Mouse (Mus musculus): Measurements from ENCODE around the gene Tssk1. TPM values are rescaled to one million over a fixed set of nuclear protein-coding genes. Genes with fewer than 3 reads are reported as not detected.

Gene Tssk1
- not detected for polyA plus RNA-seq (2017; shearing (Covaris generic))

GRCm38 (mm10) chr16:17893923-17894322, at the start of gene Tssk1:
Gene Tssk1, plus strand, starts transcription at chr16:17894223.

GRCm38 (mm10) chr16:17891567-17891959, 2.5 kb upstream of the Tssk1 start, which contains the start of gene Gm20518:
Gene Gm20518, minus strand, starts transcription at chr16:17891671.

DNA sequence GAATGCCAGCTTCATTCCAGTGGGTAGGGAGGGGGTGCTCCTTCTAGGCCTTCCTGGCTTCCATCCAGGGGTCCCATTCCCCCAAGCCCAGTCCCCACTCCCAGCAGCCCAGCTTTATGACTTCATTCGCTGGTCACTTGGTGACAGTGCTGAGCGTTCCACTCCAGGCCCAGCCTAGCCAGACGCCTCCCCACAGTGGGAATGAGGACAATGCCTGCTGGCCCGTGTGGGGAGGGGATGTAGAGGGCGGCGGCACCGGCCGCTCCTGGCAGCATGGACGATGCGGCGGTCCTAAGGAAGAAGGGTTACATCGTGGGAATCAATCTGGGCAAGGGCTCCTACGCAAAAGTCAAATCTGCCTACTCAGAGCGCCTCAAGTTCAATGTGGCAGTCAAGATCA, 4.4 kb downstream of the Tssk1 start, which contains the start of the genes Dgcr2 and Tssk2:
TSS of gene Dgcr2 (minus strand) at position 101 of the 400 bp plus-strand sequence.
TSS of gene Tssk2 (plus strand) at position 176 of the 400 bp plus-strand sequence.

DNA sequence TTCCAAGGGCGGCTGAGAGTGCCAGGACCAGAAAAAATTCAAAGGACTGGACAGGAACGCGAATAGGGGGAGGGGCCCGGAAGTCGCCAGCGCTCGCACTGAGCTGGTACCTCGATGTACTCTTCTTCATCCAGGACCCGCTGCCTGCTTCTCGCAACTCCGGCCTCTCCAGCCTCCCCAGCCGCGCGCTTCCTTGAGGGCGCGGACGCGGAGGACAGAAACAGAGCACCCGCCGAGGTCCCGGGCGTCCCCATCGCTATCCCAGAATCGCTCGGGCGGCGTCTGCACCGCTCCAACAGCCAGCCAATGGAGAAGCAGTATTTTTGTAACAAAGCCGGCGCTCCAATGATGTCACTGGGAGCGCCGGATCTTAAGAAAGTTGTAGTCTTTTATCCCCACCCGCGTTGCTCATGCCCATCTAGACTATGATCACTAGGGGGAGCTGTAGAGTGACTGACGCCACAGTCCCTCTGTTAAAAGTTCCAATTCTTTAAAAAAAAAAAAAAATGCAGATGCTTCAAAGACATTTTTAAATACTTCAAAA, 17.1 kb downstream of the Tssk1 start, which contains the start of gene Ess2:
TSS of gene Ess2 (minus strand) at position 297 of the 544 bp plus-strand sequence.

GRCm38 (mm10) chr16:17914307-17915249, 20.6 kb downstream of the Tssk1 start, which contains the start of gene Gsc2:
Gene Gsc2, minus strand, starts transcription at chr16:17915059.

DNA sequence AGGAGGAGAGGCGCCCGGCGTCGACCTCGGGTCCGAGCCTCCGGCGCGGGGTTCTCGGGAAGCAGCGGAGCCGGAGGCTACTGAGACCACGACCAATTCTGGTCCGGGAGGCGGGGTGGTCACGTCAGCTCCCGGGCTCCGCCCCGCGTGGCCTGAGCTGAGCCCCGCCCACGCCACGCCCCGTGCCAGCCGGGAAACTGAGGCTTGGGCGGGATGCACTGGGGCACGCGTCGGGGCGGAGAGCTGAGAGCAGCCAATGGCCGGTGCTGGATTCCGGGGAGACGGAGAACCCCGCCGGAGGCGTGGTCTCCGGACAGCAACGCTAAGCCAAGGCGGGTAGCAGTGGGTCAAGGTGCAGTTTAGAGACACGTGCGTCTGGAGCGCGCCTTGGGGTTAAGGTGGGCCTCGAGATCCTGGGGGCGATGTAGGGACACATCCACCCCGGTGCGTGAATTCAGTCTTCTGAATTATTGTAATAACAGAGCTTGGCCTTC, 34.1 kb downstream of the Tssk1 start, which contains the start of gene Slc25a1:
TSS of gene Slc25a1 (minus strand) at position 133 of the 494 bp plus-strand sequence.

Other genes with a start within 250 kb of the Tssk1 start
- 0.53 TPM for gene Ccdc74a, start 247.8 kb upstream of the Tssk1 start, polyA plus RNA-seq (2017; shearing (Covaris generic))
- gene Med15, start 161.3 kb upstream of the Tssk1 start, polyA plus RNA-seq (2017; shearing (Covaris generic)) = 153 TPM
- gene Klhl22, start 134.6 kb upstream of the Tssk1 start, polyA plus RNA-seq (2017; shearing (Covaris generic)) = 19.5 TPM
- not detected for gene Scarf2, start 96.9 kb upstream of the Tssk1 start, polyA plus RNA-seq (2017; shearing (Covaris generic))
- not detected for gene B830017H08Rik, start 61.1 kb upstream of the Tssk1 start, polyA plus RNA-seq (2017; shearing (Covaris generic))
- gene Car15, start 55.9 kb upstream of the Tssk1 start, polyA plus RNA-seq (2017; shearing (Covaris generic)) = 3.8 TPM
- 0.32 TPM for gene Gm20518, start 2.6 kb upstream of the Tssk1 start, polyA plus RNA-seq (2017; shearing (Covaris generic))
- gene Dgcr2, start 4.3 kb downstream of the Tssk1 start, polyA plus RNA-seq (2017; shearing (Covaris generic)) = 51.8 TPM
- gene Tssk2, start 4.4 kb downstream of the Tssk1 start, polyA plus RNA-seq (2017; shearing (Covaris generic)) = 0.26 TPM
- 75.4 TPM for gene Ess2, start 17.1 kb downstream of the Tssk1 start, polyA plus RNA-seq (2017; shearing (Covaris generic))
- not detected for gene Gsc2, start 20.8 kb downstream of the Tssk1 start, polyA plus RNA-seq (2017; shearing (Covaris generic))
- gene Slc25a1, start 34.0 kb downstream of the Tssk1 start, polyA plus RNA-seq (2017; shearing (Covaris generic)) = 16.0 TPM
- gene Vpreb2, start 86.2 kb downstream of the Tssk1 start, polyA plus RNA-seq (2017; shearing (Covaris generic)) = not detected
- gene Dgcr6, start 158.6 kb downstream of the Tssk1 start, polyA plus RNA-seq (2017; shearing (Covaris generic)) = 30.9 TPM
- gene Prodh, start 196.0 kb downstream of the Tssk1 start, polyA plus RNA-seq (2017; shearing (Covaris generic)) = 6.0 TPM
- not detected for gene Rtn4r, start 233.4 kb downstream of the Tssk1 start, polyA plus RNA-seq (2017; shearing (Covaris generic))

Data from CD4-positive, CD25-positive, alpha-beta regulatory T cell, adult 9 weeks (primary cell).